Comparison of ENCODE assay signal across 20 mouse cellular contexts in genomic region chr17:86087922-86088321, GRCm38 (mm10). TPM values are rescaled to one million over a fixed set of nuclear protein-coding genes. Genes with fewer than 3 reads are reported as not detected.
DNase-seq lines count a peak whose midpoint lies in the region; ATAC-seq and TF ChIP-seq lines count a peak whose summit lies in the region.
"Had no signal": no experiment of that assay in that cellular context is flagged by ENCODE, and none has a peak within 500 bp of the region (broad histone marks: within the 10 kb centered on the region; RNA-seq: fewer than 3 reads in every experiment).

No protein-coding gene starts in this region.

- no peak for TF ChIP-seq CTCF in layer of hippocampus, adult 2 months (conservative IDR thresholded peaks at IDR 0.05)

- no peak for DNase-seq in layer of hippocampus, adult 2 months (ENCODE audit: low spot score in 2 of 2)
- no peak for DNase-seq in layer of hippocampus, adult 9-10 months (ENCODE audit: low spot score)
- no peak for DNase-seq in spleen, postnatal 14 days (ENCODE audit: low spot score in 2 of 2)
- DNase-seq: adrenal gland, adult 2 months; adrenal gland, postnatal 10 days; adrenal gland, postnatal 25 days; B cell, adult 2 months; cerebellum, adult 18-20 months; cerebellum, adult 8-10 months; cerebellum, adult 9-11 months; cerebellum, postnatal 14 days; cerebellum, postnatal 36 days; forebrain, postnatal 0 days had no signal

- ATAC-seq in megakaryocyte progenitor cell, adult 5-6 weeks (replicated peaks; ENCODE audit: poor library complexity): peak; percentile 44
- ATAC-seq in cerebellum, adult (ENCODE audit: insufficient number of reproducible peaks, low FRiP score, low TSS enrichment): no peak
- ATAC-seq: CD4-positive, CD25-positive, alpha-beta regulatory T cell, adult 4 months; forebrain, embryonic 13.5 days; forebrain, embryonic 15.5 days; forebrain, postnatal 0 days had no signal

- H3K27ac ChIP-seq in layer of hippocampus, adult 2 months: 0 out of 2 replicates have a peak overlapping the region, but pooled peaks have one; percentile 51
- H3K27ac ChIP-seq: embryonic facial prominence, embryonic 10.5 days; embryonic facial prominence, embryonic 12.5 days; forebrain, embryonic 13.5 days; forebrain, embryonic 15.5 days had no signal

- no peak overlapping the region for H3K4me3 ChIP-seq in layer of hippocampus, adult 2 months
- H3K4me3 ChIP-seq: embryonic facial prominence, embryonic 10.5 days; embryonic facial prominence, embryonic 12.5 days; forebrain, embryonic 13.5 days; forebrain, embryonic 15.5 days had no signal

RNA-seq across cellular contexts. Expression of gene Srbd1, which starts 57.1 kb away (rescaled TPM):
- 10 to 100 TPM; 16.5 to 17.0 TPM for total RNA-seq in layer of hippocampus, adult 2 months (2021)
- total RNA-seq in megakaryocyte progenitor cell, adult 5-6 weeks (2015): 22.6 and 33.1 TPM in 2 replicates
- 22.9 and 25.8 TPM in 2 replicates for total RNA-seq in megakaryocyte progenitor cell, adult 5-6 weeks (2017)
